Mouse (Mus musculus) neural tube, embryonic 15.5 days (tissue): ENCODE data around the gene Rnase10. TPM values are rescaled to one million over a fixed set of nuclear protein-coding genes. Genes with fewer than 3 reads are reported as not detected.
A peak's percentile ranks its signal among the peaks of the same experiment; 100 is the strongest.
"Not testable (repeated sequence)": the region's sequence is repeated elsewhere in the genome, so short reads cannot be mapped to it uniquely, and the experiment has no call there.

ENCODE experiments used
- ATAC-seq: fragments of 200-750 bp; cut with Nextera tagmentation; 2 replicates; pipeline ENCODE4 v1.8.0; 2017; ENCODE audit warnings: mild to moderate bottlenecking, moderate TSS enrichment, moderate library complexity; ENCODE audit not compliant: low FRiP score
- H3K27ac ChIP-seq: fragments of 300-500 bp; sonication (generic); replicated peaks from 2 replicates; pipeline ENCODE4 v1.5.1; 2015; ENCODE audit warnings: mild to moderate bottlenecking, inconsistent platforms
- H3K27me3 ChIP-seq: fragments of 300-500 bp; sonication (generic); replicated peaks from 2 replicates; pipeline ENCODE4 v1.6.1; 2015; ENCODE audit warnings: inconsistent platforms
- H3K36me3 ChIP-seq: fragments of 300-500 bp; sonication (generic); 2 replicates; pipeline ENCODE4 v1.6.1; 2015; ENCODE audit warnings: inconsistent platforms
- H3K4me1 ChIP-seq: fragments of 300-500 bp; sonication (generic); 2 replicates; pipeline ENCODE4 v1.6.1; 2015; ENCODE audit warnings: inconsistent platforms
- H3K4me2 ChIP-seq: fragments of 300-500 bp; sonication (generic); 2 replicates; pipeline ENCODE4 v1.6.1; 2015; ENCODE audit warnings: inconsistent platforms, mild to moderate bottlenecking, moderate library complexity
- H3K4me3 ChIP-seq: fragments of 300-500 bp; sonication (generic); replicated peaks from 2 replicates; pipeline ENCODE4 v1.5.1; 2015; ENCODE audit warnings: mild to moderate bottlenecking, inconsistent platforms
- H3K9ac ChIP-seq: fragments of 300-500 bp; sonication (generic); replicated peaks from 2 replicates; pipeline ENCODE4 v1.6.1; 2015; ENCODE audit warnings: mild to moderate bottlenecking, inconsistent platforms
- H3K9me3 ChIP-seq: fragments of 300-500 bp; sonication (generic); replicated peaks from 2 replicates; pipeline ENCODE4 v1.6.1; 2016; ENCODE audit warnings: inconsistent platforms
- WGBS: fragments of 180-500 bp; shearing (Covaris S2); methylation state at CpG from one replicate; pipeline ENCODE4 v1.1.7; 2015; ENCODE audit warnings: mixed read lengths; 5-methylcytosine and 5-hydroxymethylcytosine counted together
- polyA plus RNA-seq: library from polyadenylated mRNA; unstranded; fragments of >200 nt; fragmentation: Nextera tagmentation; extraction: Ambion mirVana; gene quantifications from 2 replicates; pipeline ENCODE4 v1.2.1, GENCODE M21; 2015

Rnase10 gene
- polyA plus RNA-seq, 1 experiment from 2014 or later, result not detected

DNA sequence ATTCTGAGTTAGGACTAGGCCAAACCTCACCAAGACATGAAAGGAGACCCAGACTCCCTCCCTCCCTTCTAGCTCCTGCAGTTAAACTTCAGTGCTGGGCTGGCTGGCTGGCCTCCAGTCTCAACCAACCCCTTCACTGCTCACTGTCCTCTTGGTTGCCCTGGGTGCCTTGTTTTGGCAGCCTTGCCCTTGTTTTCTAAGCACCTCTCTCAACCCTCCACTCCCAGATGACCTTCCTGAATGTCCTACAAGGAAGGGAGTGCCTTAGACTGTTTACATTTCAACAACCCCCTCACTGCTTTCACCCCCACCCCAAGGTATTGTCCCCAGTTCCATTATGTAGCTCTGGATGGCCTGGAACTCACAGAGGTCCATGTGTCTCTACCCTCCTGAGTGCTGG, 27.9 kb upstream of the Rnase10 start:
- Histone ChIP-seq H3K9me3 (no peaks in the 10 kb centered on the region), H3K27me3 (no peaks in the 10 kb centered on the region), H3K9ac (no peak overlapping the region), H3K27ac (no peak overlapping the region), H3K4me3 (no peak overlapping the region), H3K4me1 (no peaks in the 10 kb centered on the region), H3K36me3 (no peaks in the 10 kb centered on the region), H3K4me2 (no peak overlapping the region)
- no peak for ATAC-seq

- H3K9ac ChIP-seq, result no peak overlapping the region
- no peaks in the 10 kb centered on the region for H3K36me3 ChIP-seq
- WGBS, result 44% methylated on average over 2 of the region's 2 CpGs
- no peaks in the 10 kb centered on the region for H3K9me3 ChIP-seq
- no peak overlapping the region for H3K27ac ChIP-seq
- no peak overlapping the region for H3K4me3 ChIP-seq
- H3K4me2 ChIP-seq, result no peak overlapping the region
- no peaks in the 10 kb centered on the region for H3K27me3 ChIP-seq
- no peak for ATAC-seq
- H3K4me1 ChIP-seq, result no peaks in the 10 kb centered on the region
These were observed 26.3 kb upstream of the Rnase10 start for GRCm38 (mm10) chr14:50981207-50981606.

DNA sequence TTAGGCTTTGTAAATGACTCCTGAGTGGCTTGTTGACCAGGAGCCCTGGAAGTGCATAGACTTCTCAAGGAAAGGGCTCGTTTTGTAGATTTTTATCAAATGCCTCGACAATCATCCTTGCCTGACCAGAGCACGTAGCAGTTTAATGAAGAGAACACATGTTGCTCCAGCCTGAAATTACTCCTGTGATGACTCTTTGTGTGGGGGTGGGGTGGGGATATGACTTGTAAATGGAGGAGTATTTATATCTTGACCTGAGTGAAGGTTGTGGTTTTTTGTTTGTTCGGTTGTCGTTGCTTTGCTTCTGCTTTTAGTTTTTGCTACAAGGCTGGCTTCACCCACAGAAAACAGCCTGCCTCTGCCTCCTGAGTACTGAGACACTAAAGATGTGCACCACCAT, 25.7 kb upstream of the Rnase10 start:
- Histone ChIP-seq H3K4me1 (no peaks in the 10 kb centered on the region), H3K4me3 (no peak overlapping the region), H3K27ac (no peak overlapping the region), H3K4me2 (no peak overlapping the region), H3K27me3 (no peaks in the 10 kb centered on the region), H3K9me3 (no peaks in the 10 kb centered on the region), H3K9ac (no peak overlapping the region), H3K36me3 (no peaks in the 10 kb centered on the region)
- WGBS, result 88% methylated on average over 5 of the region's 5 CpGs
- no peak for ATAC-seq

DNA sequence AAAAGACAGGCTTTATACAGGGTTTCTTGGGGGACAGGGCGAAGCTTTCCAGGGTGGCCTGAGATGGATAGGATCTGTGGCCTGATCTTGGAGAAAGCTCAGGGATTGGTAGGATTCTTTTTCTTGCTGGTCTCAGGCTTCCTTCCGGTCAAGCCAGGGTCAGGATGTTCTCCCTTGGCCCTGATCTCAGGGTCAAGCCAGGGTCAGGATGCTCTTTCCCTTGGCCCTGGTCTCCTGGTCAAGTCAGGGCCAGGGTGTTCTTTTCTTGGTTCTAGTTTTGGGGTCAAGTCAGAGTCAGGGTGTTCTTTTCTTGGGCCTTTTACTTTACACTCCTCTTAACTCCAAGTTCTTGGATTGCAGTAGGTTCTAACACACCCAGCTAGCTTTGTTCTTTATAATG, 19.9 kb upstream of the Rnase10 start:
- Histone ChIP-seq H3K4me1 (no peaks in the 10 kb centered on the region), H3K27ac (no peak overlapping the region), H3K9ac (no peak overlapping the region), H3K36me3 (no peaks in the 10 kb centered on the region), H3K9me3 (no peaks in the 10 kb centered on the region), H3K4me3 (no peak overlapping the region), H3K27me3 (no peaks in the 10 kb centered on the region), H3K4me2 (no peak overlapping the region)
- ATAC-seq, result no peak
- 91% methylated on average over 2 of the region's 2 CpGs for WGBS

- H3K4me2 ChIP-seq, result no peak overlapping the region
- WGBS, result 85% methylated on average over 3 of the region's 3 CpGs
- H3K4me3 ChIP-seq, result no peak overlapping the region
- H3K27ac ChIP-seq, result no peak overlapping the region
- no peaks in the 10 kb centered on the region for H3K36me3 ChIP-seq
- H3K4me1 ChIP-seq, result no peaks in the 10 kb centered on the region
- no peak overlapping the region for H3K9ac ChIP-seq
- ATAC-seq, result no peak
- H3K9me3 ChIP-seq, result no peaks in the 10 kb centered on the region
- H3K27me3 ChIP-seq, result no peaks in the 10 kb centered on the region
These were observed 16.5 kb upstream of the Rnase10 start for GRCm38 (mm10) chr14:50991037-50991436.

- no peak overlapping the region for H3K27ac ChIP-seq
- H3K9me3 ChIP-seq, result no peaks in the 10 kb centered on the region
- H3K4me2 ChIP-seq, result no peak overlapping the region
- WGBS, result 75% methylated on average over 3 of the region's 3 CpGs
- no peak overlapping the region for H3K9ac ChIP-seq
- H3K36me3 ChIP-seq, result no peaks in the 10 kb centered on the region
- no peaks in the 10 kb centered on the region for H3K27me3 ChIP-seq
- ATAC-seq, result no peak
- H3K4me3 ChIP-seq, result no peak overlapping the region
- no peaks in the 10 kb centered on the region for H3K4me1 ChIP-seq
These were observed 10.5 kb upstream of the Rnase10 start for GRCm38 (mm10) chr14:50997088-50997487.

GRCm38 (mm10) chr14:50997999-50998666, 9.4 kb upstream of the Rnase10 start:
- H3K36me3 ChIP-seq, result no peaks in the 10 kb centered on the region
- no peak for ATAC-seq
- no peak overlapping the region for H3K4me2 ChIP-seq
- no peaks in the 10 kb centered on the region for H3K9me3 ChIP-seq
- H3K27ac ChIP-seq, result no peak overlapping the region
- 89% methylated on average over 2 of the region's 2 CpGs for WGBS
- H3K4me1 ChIP-seq, result no peaks in the 10 kb centered on the region
- no peaks in the 10 kb centered on the region for H3K27me3 ChIP-seq
- H3K4me3 ChIP-seq, result no peak overlapping the region
- no peak overlapping the region for H3K9ac ChIP-seq

GRCm38 (mm10) chr14:51007914-51008713, 563 bp downstream of the Rnase10 start:
- Histone ChIP-seq H3K9ac (no peak overlapping the region), H3K4me3 (no peak overlapping the region), H3K4me2 (no peak overlapping the region), H3K36me3 (no peaks in the 10 kb centered on the region), H3K9me3 (no peaks in the 10 kb centered on the region), H3K4me1 (no peaks in the 10 kb centered on the region), H3K27ac (0 out of 2 replicates have a peak overlapping the region, but pooled peaks have one; percentile 3), H3K27me3 (no peaks in the 10 kb centered on the region)
- no peak for ATAC-seq
- WGBS, result 81% methylated on average over 13 of the region's 13 CpGs

GRCm38 (mm10) chr14:51008781-51009180, 1.2 kb downstream of the Rnase10 start:
- H3K27me3 ChIP-seq, result no peaks in the 10 kb centered on the region
- H3K36me3 ChIP-seq, result no peaks in the 10 kb centered on the region
- H3K4me3 ChIP-seq, result no peak overlapping the region
- WGBS, result 94% methylated on average over 4 of the region's 4 CpGs
- H3K4me1 ChIP-seq, result no peaks in the 10 kb centered on the region
- ATAC-seq, result no peak
- H3K9me3 ChIP-seq, result no peaks in the 10 kb centered on the region
- H3K27ac ChIP-seq, result no peak overlapping the region
- no peak overlapping the region for H3K4me2 ChIP-seq
- no peak overlapping the region for H3K9ac ChIP-seq

DNA sequence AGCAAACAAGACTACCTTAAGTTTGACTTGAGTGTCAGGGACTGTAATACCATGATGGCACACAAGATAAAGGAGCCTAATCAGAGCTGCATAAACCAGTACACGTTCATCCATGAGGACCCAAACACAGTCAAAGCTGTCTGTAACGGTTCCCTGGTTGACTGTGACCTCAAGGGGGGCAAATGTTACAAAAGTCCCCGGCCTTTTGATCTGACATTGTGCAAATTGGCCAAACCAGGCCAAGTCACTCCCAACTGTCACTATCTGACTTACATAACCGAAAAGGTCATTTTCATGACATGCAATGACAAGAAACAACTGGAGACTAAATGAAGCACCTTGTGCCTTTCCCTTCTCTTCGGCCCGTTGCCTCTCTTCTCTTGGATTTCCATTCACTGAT, 2.0 kb downstream of the Rnase10 start:
- no peaks in the 10 kb centered on the region for H3K36me3 ChIP-seq
- H3K4me3 ChIP-seq, result no peak overlapping the region
- 88% methylated on average over 6 of the region's 6 CpGs for WGBS
- no peak overlapping the region for H3K27ac ChIP-seq
- no peak overlapping the region for H3K4me2 ChIP-seq
- no peak overlapping the region for H3K9ac ChIP-seq
- no peaks in the 10 kb centered on the region for H3K9me3 ChIP-seq
- H3K4me1 ChIP-seq, result no peaks in the 10 kb centered on the region
- ATAC-seq, result no peak
- no peaks in the 10 kb centered on the region for H3K27me3 ChIP-seq

GRCm38 (mm10) chr14:51014724-51015123, 7.2 kb downstream of the Rnase10 start:
- WGBS, result 85% methylated on average over 3 of the region's 3 CpGs
- not testable (repeated sequence) for H3K9me3 ChIP-seq, H3K4me1 ChIP-seq

DNA sequence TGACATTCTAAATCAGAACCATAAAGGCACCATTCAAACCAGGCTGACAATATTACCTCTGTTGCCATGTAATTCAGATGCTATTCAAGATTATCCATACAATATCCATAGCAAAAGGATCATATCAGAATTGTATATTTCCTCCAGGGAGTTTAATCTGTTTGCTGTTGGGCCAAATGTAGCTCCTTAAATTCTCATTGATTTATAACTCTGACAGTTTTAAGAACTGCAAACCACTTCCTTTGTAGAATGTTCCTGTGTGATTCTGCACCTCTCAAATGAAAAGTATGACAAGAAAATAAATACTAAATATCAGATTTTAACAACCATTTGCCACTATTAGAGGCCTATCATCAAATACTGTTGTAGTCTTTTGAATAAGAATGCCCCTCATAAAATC, 8.2 kb downstream of the Rnase10 start:
- H3K36me3 ChIP-seq, result no peaks in the 10 kb centered on the region
- H3K27ac ChIP-seq, result no peak overlapping the region
- no peak overlapping the region for H3K4me2 ChIP-seq
- no peak for ATAC-seq
- no peaks in the 10 kb centered on the region for H3K27me3 ChIP-seq
- no peaks in the 10 kb centered on the region for H3K9me3 ChIP-seq
- no peak overlapping the region for H3K9ac ChIP-seq
- H3K4me3 ChIP-seq, result no peak overlapping the region
- H3K4me1 ChIP-seq, result no peaks in the 10 kb centered on the region

More at GRCm38 (mm10) chr14:51014724-51015123, 7.2 kb downstream of the Rnase10 start:
- not testable (repeated sequence) for H3K36me3 ChIP-seq, H3K4me3 ChIP-seq, H3K27me3 ChIP-seq, H3K27ac ChIP-seq, H3K4me2 ChIP-seq, H3K9ac ChIP-seq, ATAC-seq
